Mouse (Mus musculus) kidney, adult 8-10 months (tissue): ENCODE data around the gene Cadps.

Experiments used
- DNase-seq, 2 experiments: peaks; one replicate each; pipeline ENCODE4 v3.0.0; 2022

Cadps gene

DNA sequence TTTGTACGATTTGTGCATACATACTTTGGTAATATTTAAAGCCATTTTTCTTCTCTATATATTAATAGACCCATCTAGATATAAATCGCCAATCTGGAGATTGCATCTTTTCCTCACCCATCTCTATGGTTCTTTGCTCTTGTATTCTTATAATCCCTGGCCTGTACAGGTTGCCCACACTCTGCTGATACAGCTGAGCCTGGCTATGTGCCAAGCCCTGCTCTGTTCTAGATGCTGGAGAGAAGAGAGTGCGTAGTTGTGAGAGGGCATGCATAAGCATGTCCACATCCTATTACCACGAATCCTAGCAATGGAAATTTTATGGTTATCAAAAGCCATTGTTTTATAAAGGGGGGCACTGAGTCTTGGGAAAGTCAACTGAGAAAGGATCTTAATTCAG lies 360.7 kb downstream of the Cadps start:
- DNase-seq: no peak

GRCm38 (mm10) chr14:12459700-12460099 lies 363.2 kb downstream of the Cadps start:
- DNase-seq: no peak

GRCm38 (mm10) chr14:12455064-12455591 lies 367.8 kb downstream of the Cadps start:
- no peak for DNase-seq

DNA sequence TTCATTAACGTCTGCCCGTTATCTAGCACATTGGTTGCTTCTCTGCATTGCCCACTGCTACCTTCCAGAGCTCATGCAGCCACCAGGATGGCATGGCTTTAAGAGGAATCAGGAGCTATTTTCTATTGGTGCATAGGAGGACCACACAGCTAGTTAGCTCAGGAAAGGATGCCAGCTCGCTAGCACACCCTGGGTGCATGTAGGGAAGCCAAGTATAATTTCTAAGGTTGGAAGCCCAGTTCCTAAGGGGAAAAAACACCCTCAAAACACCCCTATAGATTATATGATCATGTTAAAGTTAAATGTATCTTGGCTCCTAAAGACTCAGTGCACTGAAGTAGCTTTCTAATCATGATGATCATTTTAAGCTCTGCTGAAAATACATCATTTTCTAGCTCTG lies 372.1 kb downstream of the Cadps start:
- no peak for DNase-seq

DNA sequence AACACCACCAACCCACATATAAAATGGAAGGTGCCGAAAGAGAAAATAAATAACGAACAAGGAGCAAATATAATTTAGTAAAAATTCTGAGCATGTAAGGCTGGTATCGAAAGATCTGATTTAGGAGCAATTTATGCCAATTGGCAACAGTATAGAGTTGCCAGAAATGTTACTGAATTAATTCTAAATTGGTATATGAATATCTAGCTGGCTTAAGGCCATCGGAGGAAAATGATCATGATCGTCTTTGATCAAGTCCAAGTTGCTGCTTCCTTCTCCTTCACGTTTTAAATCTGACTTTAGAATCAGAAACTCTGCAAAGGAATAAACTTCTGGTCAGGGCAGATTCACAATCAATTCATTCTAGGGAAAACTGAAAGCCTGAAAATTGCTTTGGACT lies 374.0 kb downstream of the Cadps start:
- no peak for DNase-seq

DNA sequence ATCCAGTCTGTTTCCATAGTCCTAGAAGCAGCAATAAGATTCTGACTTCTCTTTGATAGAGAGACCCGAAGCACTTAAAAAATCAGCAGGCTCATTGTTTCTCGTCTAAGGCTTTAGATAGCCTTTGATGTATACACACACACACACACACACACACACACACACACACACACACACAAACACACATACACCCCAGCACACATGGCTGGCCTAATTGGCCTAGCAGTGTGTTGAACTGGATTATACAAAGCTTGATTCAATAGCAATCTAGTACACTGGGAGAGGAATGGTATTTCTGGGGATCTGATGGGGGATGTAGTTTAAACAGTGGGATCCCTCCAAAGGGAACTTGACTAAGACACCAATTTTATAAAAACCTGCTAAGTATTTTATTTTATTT lies 381.9 kb downstream of the Cadps start:
- no peak for DNase-seq

GRCm38 (mm10) chr14:12437976-12438375 lies 384.9 kb downstream of the Cadps start:
- no peak for DNase-seq

- no peak for DNase-seq
Measured at GRCm38 (mm10) chr14:12437422-12437821, 385.5 kb downstream of the Cadps start.

DNA sequence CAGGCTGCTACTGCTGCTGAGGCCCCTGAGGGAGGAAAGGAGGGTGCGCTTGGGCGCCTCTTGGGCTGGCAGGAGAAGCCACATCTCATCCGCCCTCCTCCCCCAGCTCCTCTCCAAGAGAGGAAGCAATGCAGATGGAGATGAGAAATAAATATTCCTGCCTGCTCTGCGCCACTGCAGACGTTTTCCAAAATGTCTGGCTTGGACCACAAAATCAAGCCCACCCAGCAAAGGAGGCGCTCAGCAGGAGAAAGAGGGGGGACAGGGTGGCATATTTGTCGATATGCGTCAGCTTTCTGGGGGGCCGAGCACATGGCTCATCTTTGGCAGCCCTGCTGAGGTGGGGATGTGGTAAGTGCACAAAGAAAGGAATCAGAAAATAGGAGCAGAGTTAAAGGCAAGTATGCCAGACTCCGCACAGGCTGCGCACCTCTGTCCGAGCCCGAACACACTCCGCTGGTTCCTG lies 385.9 kb downstream of the Cadps start:
- no peak for DNase-seq

DNA sequence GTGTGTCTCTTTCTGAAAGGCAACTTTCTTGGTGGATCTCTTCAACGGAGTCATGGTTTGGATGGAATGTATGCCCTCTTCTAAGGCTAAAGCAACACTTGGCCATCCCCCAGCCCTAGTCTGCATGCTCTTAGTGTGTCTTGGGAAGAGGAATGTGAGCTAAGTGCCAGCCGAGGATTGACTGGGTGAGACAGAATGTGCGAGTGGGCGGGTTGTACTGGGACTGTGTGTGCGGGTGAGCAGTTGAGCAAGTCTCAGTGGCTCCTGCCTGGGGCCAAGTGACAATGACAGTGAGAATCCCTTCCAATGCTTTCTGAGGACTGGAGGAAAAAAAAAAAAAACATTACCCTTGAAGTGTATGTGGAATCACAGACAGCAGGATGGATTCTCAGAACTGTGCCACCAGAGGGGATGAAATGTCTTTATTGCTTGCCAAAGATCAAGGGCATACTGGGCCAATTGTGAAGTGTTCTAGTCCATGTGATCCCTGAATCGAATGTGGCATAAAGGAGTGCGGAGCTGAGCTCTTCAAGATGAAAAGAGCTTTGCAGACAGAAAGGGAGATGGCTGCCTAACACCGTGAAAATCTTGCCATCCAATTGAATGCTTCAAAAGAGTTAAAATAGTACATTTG lies 394.7 kb downstream of the Cadps start:
- DNase-seq: no peak

GRCm38 (mm10) chr14:12425311-12425710 lies 397.6 kb downstream of the Cadps start:
- DNase-seq: no peak

DNA sequence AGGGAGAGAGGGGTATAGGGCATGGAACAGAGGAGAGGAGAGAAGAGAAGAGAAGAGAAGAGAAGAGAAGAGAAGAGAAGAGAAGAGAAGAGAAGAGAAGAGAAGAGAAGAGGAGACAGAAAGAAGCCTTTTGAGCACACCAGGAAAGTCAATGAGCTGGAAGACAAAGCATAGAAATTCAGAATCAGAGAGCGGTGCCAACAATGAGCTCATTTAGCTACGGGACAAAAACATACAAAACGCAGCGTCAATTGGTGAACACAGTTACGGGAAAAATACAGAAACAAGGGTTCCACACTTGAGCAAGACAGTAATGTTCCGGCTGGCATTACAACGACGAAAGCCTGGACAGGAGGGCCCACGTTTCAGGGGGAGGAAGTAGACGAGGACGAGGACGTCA lies 412.6 kb downstream of the Cadps start:
- DNase-seq: no peak

DNA sequence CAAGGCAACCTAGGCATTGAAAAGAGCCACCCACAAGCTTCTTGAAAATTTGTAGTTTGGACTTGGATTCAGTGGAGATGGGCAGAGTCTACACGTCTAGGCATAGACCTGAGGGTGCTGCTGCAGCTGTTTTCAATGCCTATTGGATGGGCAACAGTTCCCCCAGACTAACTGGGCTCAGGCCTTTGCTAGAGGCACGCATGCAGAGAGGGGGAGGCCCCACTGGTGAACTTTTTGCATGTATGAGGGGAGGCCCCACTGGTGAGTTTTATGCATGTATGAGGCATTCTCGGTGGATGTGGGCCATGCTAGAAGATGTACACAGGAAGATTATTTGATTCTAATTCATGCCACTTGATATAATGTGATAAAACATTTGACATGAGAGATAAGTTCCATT lies 413.1 kb downstream of the Cadps start:
- DNase-seq: no peak

DNA sequence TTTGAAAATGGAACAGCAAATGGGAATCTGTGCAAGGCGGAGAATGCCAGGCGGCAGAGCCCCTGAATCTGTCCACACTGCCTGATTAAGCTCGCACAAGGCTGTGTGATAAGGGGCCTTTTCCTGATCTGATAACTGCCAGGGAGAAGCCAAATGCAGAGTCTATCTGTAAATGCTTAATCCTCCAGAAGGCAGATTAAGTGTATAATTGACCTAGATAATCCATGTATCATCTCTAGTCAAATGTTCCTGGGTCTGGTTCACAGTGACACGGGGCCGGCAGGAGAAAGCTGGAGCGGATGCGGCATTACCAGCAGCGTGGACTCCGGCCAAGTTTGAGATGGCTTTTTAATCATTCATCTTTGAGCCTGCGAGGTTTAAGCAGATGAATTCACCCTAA lies 416.3 kb downstream of the Cadps start:
- DNase-seq: peak in 1 of 2 experiments; percentile 13

DNA sequence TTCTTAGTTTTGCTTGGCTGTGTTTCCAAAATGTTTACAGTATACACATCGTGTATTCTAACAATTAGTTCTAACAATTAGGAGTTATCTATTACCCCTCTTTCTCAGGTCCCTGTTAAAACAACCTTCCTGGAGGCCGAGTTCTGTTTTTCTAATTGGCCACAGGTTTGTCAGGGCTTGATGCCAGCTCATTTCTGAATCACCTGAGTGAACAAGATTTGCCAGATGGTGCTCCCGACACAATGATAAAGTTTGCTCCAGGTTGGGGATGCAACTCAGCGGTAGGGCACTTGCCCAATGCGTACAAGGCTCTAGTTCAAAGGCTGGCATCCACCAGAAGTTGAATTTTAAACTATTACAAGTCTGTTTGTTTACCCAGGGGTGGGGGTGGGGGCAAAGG lies 417.7 kb downstream of the Cadps start:
- DNase-seq: no peak

- no peak for DNase-seq
Measured at GRCm38 (mm10) chr14:12404724-12405123, 418.2 kb downstream of the Cadps start.

DNA sequence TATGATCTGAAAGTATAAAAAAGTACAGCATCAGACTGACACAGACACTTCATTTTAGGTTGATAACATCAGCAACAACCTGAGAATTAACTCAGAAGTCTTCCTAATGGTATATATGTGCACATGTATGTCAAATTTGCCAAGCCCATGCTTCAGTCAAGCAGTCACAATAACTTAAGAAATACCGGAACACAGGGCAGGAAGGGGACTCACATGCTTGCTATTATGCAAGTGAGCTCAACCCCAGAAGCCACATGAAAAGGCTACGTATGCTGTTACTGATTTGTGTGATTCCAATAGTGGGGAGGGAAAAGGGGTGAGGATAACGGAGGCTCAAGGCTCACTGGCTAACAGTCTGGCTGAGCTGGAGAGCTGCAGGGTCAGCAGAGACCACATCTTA lies 418.8 kb downstream of the Cadps start:
- no peak for DNase-seq

DNA sequence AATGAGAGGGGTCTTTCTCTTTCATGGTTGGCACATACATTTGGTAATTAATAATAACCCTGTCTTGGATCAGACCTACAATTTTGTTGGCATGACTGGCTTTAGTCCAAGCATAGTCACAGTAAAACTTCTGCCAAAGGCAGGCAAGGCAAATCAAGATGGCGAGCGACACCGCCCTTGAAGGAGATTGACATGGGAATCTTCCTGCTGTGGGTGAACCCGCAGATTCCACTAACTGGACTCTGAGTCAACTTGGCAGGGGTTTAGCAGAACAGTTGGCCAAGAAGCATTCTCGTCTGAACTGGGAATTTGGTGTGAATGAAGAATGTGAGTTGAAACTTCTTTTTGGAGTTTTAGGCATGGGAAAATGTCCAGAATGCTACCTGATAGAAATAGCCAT lies 422.8 kb downstream of the Cadps start:
- DNase-seq: no peak

DNA sequence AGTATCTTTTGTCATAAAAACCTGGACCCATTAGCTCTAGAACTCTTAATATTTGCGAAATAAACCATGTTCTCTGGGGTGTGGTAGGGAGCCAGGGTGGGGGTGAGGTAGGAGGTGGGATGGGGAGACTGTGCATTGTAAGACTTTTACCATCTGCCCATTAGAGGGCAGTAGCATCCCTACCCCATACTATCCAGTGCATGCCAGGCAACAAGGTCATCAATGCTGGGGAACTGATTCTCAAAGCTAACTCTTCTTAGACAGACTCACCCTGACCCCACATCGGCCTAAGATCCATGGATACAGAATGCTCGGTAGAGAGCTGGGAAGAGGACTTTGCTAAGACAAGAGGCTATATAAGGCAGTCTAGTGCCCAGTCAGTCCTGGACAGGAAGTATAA lies 425.3 kb downstream of the Cadps start:
- DNase-seq: no peak

GRCm38 (mm10) chr14:12394318-12394717 lies 428.6 kb downstream of the Cadps start:
- DNase-seq: no peak

DNA sequence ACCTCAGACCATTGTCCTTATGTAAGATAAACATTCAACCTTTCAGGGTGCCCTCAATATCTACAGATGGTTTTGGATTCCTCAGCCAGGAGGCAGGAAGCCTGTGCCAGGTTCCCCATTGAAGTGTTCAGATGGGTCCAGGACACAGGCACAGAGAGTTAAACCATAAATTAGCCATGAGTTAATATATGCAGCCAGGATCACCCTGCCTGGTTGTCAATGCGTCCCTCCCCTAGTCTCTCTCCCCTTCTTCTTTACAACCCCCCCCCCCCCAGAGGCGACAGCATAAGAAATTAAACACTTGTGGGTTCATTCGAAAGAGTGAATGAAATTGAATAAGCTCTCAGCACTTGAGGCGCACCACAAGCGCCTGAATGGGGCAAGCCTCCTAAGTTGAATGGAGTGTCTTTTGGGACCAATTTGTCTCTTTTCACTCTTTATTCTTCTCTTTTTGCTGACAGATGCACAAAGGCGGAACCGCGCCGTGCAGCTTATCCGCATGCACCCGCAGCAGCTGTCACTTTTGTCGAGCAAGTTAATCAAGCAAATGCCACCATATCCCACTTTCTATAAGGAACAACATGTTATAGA lies 429.5 kb downstream of the Cadps start:
- no peak for DNase-seq

GRCm38 (mm10) chr14:12391167-12391566 lies 431.7 kb downstream of the Cadps start:
- no peak for DNase-seq

GRCm38 (mm10) chr14:12388806-12389436 lies 434.0 kb downstream of the Cadps start:
- no peak for DNase-seq

- DNase-seq: no peak
Measured at GRCm38 (mm10) chr14:12388192-12388795, 434.6 kb downstream of the Cadps start.
